In the genomic region with DNA sequence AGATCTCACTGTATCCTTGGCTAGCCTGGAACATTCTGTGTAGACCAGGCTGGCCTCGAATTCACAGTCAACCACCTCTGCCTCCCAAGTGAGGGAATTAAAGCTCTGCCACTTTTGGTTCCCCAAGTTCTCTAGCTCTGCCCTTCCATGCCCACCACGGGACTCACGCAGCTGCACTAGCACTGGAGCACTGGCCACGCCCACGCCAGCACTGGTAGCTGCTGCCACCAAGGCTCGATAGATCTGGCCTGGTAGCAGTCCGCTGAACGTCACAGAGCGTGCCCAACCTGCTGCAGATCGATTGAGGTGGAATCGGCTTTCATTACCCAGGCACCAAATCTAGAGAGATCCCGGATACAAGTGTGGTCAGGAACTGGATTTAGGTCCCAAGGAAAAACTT, we compare ENCODE assay signal across 8 mouse cellular contexts. TPM values are rescaled to one million over a fixed set of nuclear protein-coding genes. Genes with fewer than 3 reads are reported as not detected.
A peak's percentile ranks its signal among the peaks of the same experiment; 100 is the strongest.
DNase-seq lines count a peak whose midpoint lies in the region; ATAC-seq lines count a peak whose summit lies in the region.
"Had no signal": no experiment of that assay in that cellular context is flagged by ENCODE, and none has a peak within 500 bp of the region (broad histone marks: within the 10 kb centered on the region; RNA-seq: fewer than 3 reads in every experiment).

No protein-coding gene starts in this region.

- peak; percentile 69 for DNase-seq in A20 (ENCODE audit: low read depth, low spot score)
- DNase-seq in CD4-positive, CD25-positive, alpha-beta regulatory T cell, adult 2 months (ENCODE audit: low read depth, low spot score): peak; percentile 56
- DNase-seq in midbrain, embryonic 14.5 days: peak; percentile 45
- DNase-seq in urinary bladder, postnatal 14 days (ENCODE audit: low spot score): no peak
- DNase-seq in gastrocnemius, postnatal 10 days: no peak

- H3K9me3 ChIP-seq in forebrain, embryonic 15.5 days: no peaks in the 10 kb centered on the region
- no peaks in the 10 kb centered on the region for H3K9me3 ChIP-seq in limb, embryonic 13.5 days
- no peaks in the 10 kb centered on the region for H3K9me3 ChIP-seq in midbrain, embryonic 14.5 days (ENCODE audit: control insufficient read depth, low read length)

- H3K27ac ChIP-seq in forebrain, embryonic 15.5 days (replicated peaks): no peak overlapping the region
- H3K27ac ChIP-seq in limb, embryonic 13.5 days: no peak overlapping the region
- no peak overlapping the region for H3K27ac ChIP-seq in midbrain, embryonic 14.5 days (replicated peaks; ENCODE audit: low read depth, low read length)

- peaks cover 8% of the 10 kb centered on the region for H3K4me1 ChIP-seq in forebrain, embryonic 15.5 days
- peaks cover 8% of the 10 kb centered on the region for H3K4me1 ChIP-seq in limb, embryonic 13.5 days
- peaks cover 6% of the 10 kb centered on the region; the same call in 1 of the 2 replicates for H3K4me1 ChIP-seq in midbrain, embryonic 14.5 days (ENCODE audit: control insufficient read depth, insufficient read depth, low read length)

- H3K27me3 ChIP-seq in forebrain, embryonic 15.5 days: no peaks in the 10 kb centered on the region
- peaks cover 43% of the 10 kb centered on the region for H3K27me3 ChIP-seq in limb, embryonic 13.5 days
- H3K27me3 ChIP-seq in midbrain, embryonic 14.5 days (ENCODE audit: control insufficient read depth, insufficient read depth, low read length): peaks cover 7% of the 10 kb centered on the region; the same call in 1 of the 2 replicates

- WGBS in forebrain, embryonic 15.5 days: 34% methylated on average over 12 of the region's 12 CpGs
- 13% methylated on average over 12 of the region's 12 CpGs for WGBS in limb, embryonic 13.5 days
- WGBS in midbrain, embryonic 14.5 days: 18% methylated on average over 12 of the region's 12 CpGs

- no peaks in the 10 kb centered on the region for H3K36me3 ChIP-seq in forebrain, embryonic 15.5 days
- no peaks in the 10 kb centered on the region for H3K36me3 ChIP-seq in limb, embryonic 13.5 days
- H3K36me3 ChIP-seq in midbrain, embryonic 14.5 days (ENCODE audit: control insufficient read depth, insufficient read depth, low read length): no peaks in the 10 kb centered on the region

- ATAC-seq in forebrain, embryonic 15.5 days (replicated peaks): peak; percentile 58
- ATAC-seq in limb, embryonic 13.5 days (ENCODE audit: low FRiP score, low read depth): peak; percentile 12; the same call in 1 of the 2 replicates
- ATAC-seq in midbrain, embryonic 14.5 days (ENCODE audit: low FRiP score, low TSS enrichment): peak; percentile 26; the same call in 1 of the 2 replicates

- no peak overlapping the region for H3K9ac ChIP-seq in forebrain, embryonic 15.5 days (replicated peaks)
- H3K9ac ChIP-seq in limb, embryonic 13.5 days: no peak overlapping the region
- H3K9ac ChIP-seq in midbrain, embryonic 14.5 days (replicated peaks; ENCODE audit: low read length): no peak overlapping the region

- peak overlapping the region; percentile 44 for H3K4me2 ChIP-seq in forebrain, embryonic 15.5 days (replicated peaks)
- H3K4me2 ChIP-seq in limb, embryonic 13.5 days (replicated peaks): peak overlapping the region; percentile 65
- peak overlapping the region; percentile 53 for H3K4me2 ChIP-seq in midbrain, embryonic 14.5 days (ENCODE audit: low read length)

- H3K4me3 ChIP-seq in forebrain, embryonic 15.5 days: peak overlapping the region; percentile 31
- peak overlapping the region; percentile 34; the same call in 1 of the 2 replicates for H3K4me3 ChIP-seq in limb, embryonic 13.5 days
- peak overlapping the region; percentile 16 for H3K4me3 ChIP-seq in midbrain, embryonic 14.5 days (replicated peaks; ENCODE audit: low read depth, low read length)

RNA-seq across cellular contexts. Expression of a gene that starts 11.8 kb away (rescaled TPM):
- 1.6 and 3.1 TPM in 2 replicates for polyA plus RNA-seq in forebrain, embryonic 15.5 days (2015; fragmentation: Nextera tagmentation; extraction: Ambion mirVana)
- polyA plus RNA-seq in limb, embryonic 13.5 days (2015; fragmentation: Nextera tagmentation; extraction: Ambion mirVana): 0.05 and 0.10 TPM in 2 replicates
- polyA plus RNA-seq in midbrain, embryonic 14.5 days (2014; fragmentation: Nextera tagmentation; extraction: Ambion mirVana): 8.9 and 13.3 TPM in 2 replicates
- under 1 TPM; 0.18 to 0.21 TPM for total RNA-seq in gastrocnemius, postnatal 10 days (2021)

RNA-seq across cellular contexts. Expression of a gene that starts 19.5 kb away (rescaled TPM):
- polyA plus RNA-seq in forebrain, embryonic 15.5 days (2015; fragmentation: Nextera tagmentation; extraction: Ambion mirVana): 3.3 and 4.2 TPM in 2 replicates
- polyA plus RNA-seq in limb, embryonic 13.5 days (2015; fragmentation: Nextera tagmentation; extraction: Ambion mirVana): 10.3 and 11.9 TPM in 2 replicates
- polyA plus RNA-seq in midbrain, embryonic 14.5 days (2014; fragmentation: Nextera tagmentation; extraction: Ambion mirVana): 2.6 and 4.5 TPM in 2 replicates
- 10 to 100 TPM; 21.1 to 25.4 TPM for total RNA-seq in gastrocnemius, postnatal 10 days (2021)

RNA-seq across cellular contexts. Expression of a gene that starts 54.1 kb away (rescaled TPM):
- 3.4 and 4.9 TPM in 2 replicates for polyA plus RNA-seq in forebrain, embryonic 15.5 days (2015; fragmentation: Nextera tagmentation; extraction: Ambion mirVana)
- polyA plus RNA-seq in limb, embryonic 13.5 days (2015; fragmentation: Nextera tagmentation; extraction: Ambion mirVana): 0.11 TPM in 1 of 2 replicates, not detected in the other
- 6.1 and 11.9 TPM in 2 replicates for polyA plus RNA-seq in midbrain, embryonic 14.5 days (2014; fragmentation: Nextera tagmentation; extraction: Ambion mirVana)
- total RNA-seq in gastrocnemius, postnatal 10 days (2021): 1 to 10 TPM in 1 of 2 experiments, under 1 TPM in 1; 0.84 to 1.6 TPM
- polyA plus RNA-seq: erythroblast, embryonic 14.5 days had no signal

Comparison
In these comparisons a context has a peak if more than half of its experiments do, and no peak if none do; other contexts are left out.
1. DNase-seq: peak in A20 (single experiment), CD4-positive, CD25-positive, alpha-beta regulatory T cell, adult 2 months (single experiment) and midbrain, embryonic 14.5 days (single experiment); none in urinary bladder, postnatal 14 days (single experiment) and gastrocnemius, postnatal 10 days (single experiment).
2. Peak in every context shown above with its lines, with median percentiles within 50 percentile points of each other: ATAC-seq, H3K4me2 ChIP-seq and H3K4me3 ChIP-seq.